Mouse (Mus musculus) lung, adult 2 months (tissue): ENCODE data around the gene Calb2.

Source experiments
- CTCF ChIP-seq: fragments of 200-500 bp; IDR thresholded peaks from 2 replicates; pipeline ENCODE4 v1.5.1; 2011; ENCODE audit warnings: mild to moderate bottlenecking, low read length, control low read depth; ENCODE audit not compliant: insufficient read depth
- POLR2A ChIP-seq: fragments of 200-500 bp; IDR thresholded peaks from 2 replicates; pipeline ENCODE4 v1.6.1; 2011; ENCODE audit warnings: low read depth, mild to moderate bottlenecking, control low read depth, low read length, borderline replicate concordance; ENCODE audit errors: extremely low read depth

DNA sequence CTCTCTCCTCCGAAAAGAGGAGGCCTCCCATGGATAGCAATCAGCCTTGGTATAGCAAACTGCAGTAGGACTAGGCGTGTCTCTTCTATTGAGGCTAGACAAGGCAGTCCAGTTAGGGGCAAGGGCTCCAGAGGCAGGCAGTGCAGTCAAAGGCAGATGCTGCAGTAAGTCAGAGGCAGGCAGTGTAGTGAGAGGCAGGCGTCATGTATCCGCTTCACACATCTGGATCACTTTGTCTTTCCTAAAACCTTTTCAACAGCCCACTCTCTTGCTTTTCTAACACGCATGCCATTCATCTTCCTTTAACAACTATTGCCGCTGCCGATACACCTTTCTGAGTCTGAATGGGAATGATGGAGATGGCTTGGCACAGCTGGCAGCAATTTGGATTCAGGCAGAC lies 47.4 kb upstream of the Calb2 start, which contains the start of gene Cmtr2:
- TF ChIP-seq CTCF, result no peak
- TF ChIP-seq POLR2A, result no peak
